Mouse (Mus musculus) liver, embryonic 14.5 days (tissue): Measurements from ENCODE around the gene Lrp10. TPM values are rescaled to one million over a fixed set of nuclear protein-coding genes. Genes with fewer than 3 reads are reported as not detected.

Experiments
- ATAC-seq: fragments of 200-750 bp; cut with Nextera tagmentation; 2 replicates; pipeline ENCODE4 v1.8.0; 2017; ENCODE audit warnings: moderate number of reproducible peaks, mild to moderate bottlenecking, moderate library complexity; ENCODE audit not compliant: insufficient read depth
- DNase-seq, 3 experiments: peaks; one replicate each; pipeline ENCODE4 v3.0.0-alpha.2; 2012 to 2013; ENCODE audit warnings: low read depth in 3 of 3, low spot score in 3 of 3
- H3K27ac ChIP-seq: fragments of 300-500 bp; sonication (generic); 2 replicates; pipeline ENCODE4 v1.5.1; 2014; ENCODE audit warnings: moderate library complexity, mild to moderate bottlenecking, control low read depth, inconsistent platforms
- H3K27me3 ChIP-seq: fragments of 300-500 bp; sonication (generic); 2 replicates; pipeline ENCODE4 v1.6.1; 2014; ENCODE audit warnings: mild to moderate bottlenecking, low read length, moderate library complexity; ENCODE audit not compliant: control insufficient read depth, insufficient read depth
- H3K36me3 ChIP-seq: fragments of 300-500 bp; sonication (generic); replicated peaks from 2 replicates; pipeline ENCODE4 v1.6.1; 2014; ENCODE audit warnings: low read depth; ENCODE audit not compliant: control insufficient read depth, insufficient read depth
- H3K4me1 ChIP-seq, 2 experiments: fragments of 200-500 bp in 1 of 2; fragments of 300-500 bp in 1 of 2; sonication (generic) in 1 of 2; replicated peaks; 2 replicates each; pipeline ENCODE4 v1.6.1; 2012 to 2014; ENCODE audit warnings: antibody characterized with exemption in 1 of 2, inconsistent platforms in 1 of 2, low read length in 1 of 2; ENCODE audit not compliant: control insufficient read depth in 2 of 2, insufficient read depth in 2 of 2
- H3K4me2 ChIP-seq: fragments of 300-500 bp; sonication (generic); 2 replicates; pipeline ENCODE4 v1.6.1; 2014; ENCODE audit warnings: low read depth, mild to moderate bottlenecking, control low read depth, moderate library complexity
- H3K4me3 ChIP-seq, 2 experiments: fragments of 200-500 bp in 1 of 2; fragments of 300-500 bp in 1 of 2; sonication (generic) in 1 of 2; 2 replicates each; pipeline ENCODE4 v1.5.1; 2012 to 2014; ENCODE audit warnings: low read depth in 2 of 2, low read length in 2 of 2, mild to moderate bottlenecking in 2 of 2, control low read depth in 1 of 2, inconsistent platforms in 1 of 2, moderate library complexity in 1 of 2; ENCODE audit not compliant: insufficient read depth in 1 of 2
- H3K9ac ChIP-seq: fragments of 300-500 bp; sonication (generic); replicated peaks from 2 replicates; pipeline ENCODE4 v1.6.1; 2014; ENCODE audit warnings: mild to moderate bottlenecking, control low read depth, moderate library complexity
- H3K9me3 ChIP-seq: fragments of 300-500 bp; sonication (generic); 2 replicates; pipeline ENCODE4 v1.6.1; 2016; ENCODE audit warnings: low read length, mixed read lengths; ENCODE audit not compliant: control insufficient read depth
- CTCF ChIP-seq: IDR thresholded peaks from 2 replicates; pipeline ENCODE4 v1.5.1; 2016; ENCODE audit warnings: antibody characterized with exemption, low read depth, control low read depth
- EP300 ChIP-seq: IDR thresholded peaks from 2 replicates; pipeline ENCODE4 v1.6.1; 2016; ENCODE audit warnings: antibody characterized with exemption, low read depth
- WGBS: fragments of 180-500 bp; shearing (Covaris S2); extraction: QIAGEN DNeasy Blood & Tissue Kit; methylation state at CpG from one replicate; pipeline ENCODE4 v1.1.7; 2014; ENCODE audit not compliant: insufficient replicate concordance; 5-methylcytosine and 5-hydroxymethylcytosine counted together
- polyA plus RNA-seq, 2 experiments: library from polyadenylated mRNA; depleted of rRNA in 1 of 2; stranded (reverse) in 1 of 2; unstranded in 1 of 2; fragments of >200 nt; fragmentation: Nextera tagmentation in 1 of 2; extraction: Ambion mirVana in 1 of 2; gene quantifications; 2 replicates each; pipeline versions ENCODE4 v1.2.1 to v1.2.3; 2012 to 2014

Gene Lrp10
- polyA plus RNA-seq, 2 experiments: 11.1 to 12.9 TPM

DNA sequence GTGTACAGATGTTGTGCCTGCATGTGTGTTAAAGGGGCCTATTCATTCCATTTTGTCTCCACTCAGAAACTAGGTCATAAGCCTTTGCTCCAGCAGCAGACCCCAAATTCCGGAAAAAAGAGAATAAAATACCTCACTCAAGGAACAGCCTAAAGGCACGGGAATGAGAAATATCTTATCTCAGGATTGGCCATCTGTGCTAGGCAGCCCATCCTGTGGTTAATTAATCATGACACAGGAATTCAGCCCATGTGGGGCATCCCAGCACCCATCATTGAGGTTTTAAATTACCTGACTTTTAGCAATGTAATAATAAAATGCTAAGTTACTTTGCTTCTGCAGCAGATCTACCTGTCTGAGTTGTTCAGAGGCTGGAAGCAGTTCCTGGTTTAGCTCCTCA, 37.4 kb downstream of the Lrp10 start:
- H3K4me2 ChIP-seq: no peak overlapping the region
- no peaks in the 10 kb centered on the region for H3K36me3 ChIP-seq
- no peak for DNase-seq
- 27% methylated on average over 2 of the region's 2 CpGs for WGBS
- TF ChIP-seq EP300 (no peak), CTCF (no peak)
- no peak overlapping the region for H3K4me3 ChIP-seq
- no peaks in the 10 kb centered on the region for H3K4me1 ChIP-seq
- ATAC-seq: no peak
- H3K27ac ChIP-seq: no peak overlapping the region
- H3K9me3 ChIP-seq: no peaks in the 10 kb centered on the region
- H3K9ac ChIP-seq: no peak overlapping the region
- no peaks in the 10 kb centered on the region for H3K27me3 ChIP-seq

DNA sequence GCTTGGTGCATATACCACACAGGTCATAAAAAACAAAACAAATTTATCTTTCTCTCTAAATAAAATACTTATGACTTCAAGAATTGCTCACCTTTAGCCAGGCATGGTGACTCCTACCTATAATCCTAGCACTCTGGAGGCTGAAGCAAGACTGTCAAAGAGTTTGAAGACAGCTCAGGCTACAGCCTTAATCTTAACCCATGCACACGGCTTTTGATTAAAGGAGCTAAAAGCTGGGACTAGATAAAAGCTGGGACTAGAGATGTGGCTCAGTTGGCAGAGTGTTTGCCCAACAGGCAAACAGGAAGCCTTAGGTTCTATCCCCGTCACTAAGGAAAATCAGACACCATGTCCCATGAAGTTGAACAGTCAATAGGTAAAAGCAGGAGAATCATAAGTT, 39.2 kb downstream of the Lrp10 start:
- no peak for DNase-seq
- Histone ChIP-seq H3K9ac (no peak overlapping the region), H3K4me2 (no peak overlapping the region), H3K36me3 (peaks cover 11% of the 10 kb centered on the region), H3K9me3 (no peaks in the 10 kb centered on the region), H3K27me3 (no peaks in the 10 kb centered on the region), H3K27ac (no peak overlapping the region), H3K4me3 (no peak overlapping the region), H3K4me1 (no peaks in the 10 kb centered on the region)
- no peak for ATAC-seq
- WGBS: 38% methylated on average over 2 of the region's 2 CpGs
- TF ChIP-seq EP300 (no peak), CTCF (no peak)

DNA sequence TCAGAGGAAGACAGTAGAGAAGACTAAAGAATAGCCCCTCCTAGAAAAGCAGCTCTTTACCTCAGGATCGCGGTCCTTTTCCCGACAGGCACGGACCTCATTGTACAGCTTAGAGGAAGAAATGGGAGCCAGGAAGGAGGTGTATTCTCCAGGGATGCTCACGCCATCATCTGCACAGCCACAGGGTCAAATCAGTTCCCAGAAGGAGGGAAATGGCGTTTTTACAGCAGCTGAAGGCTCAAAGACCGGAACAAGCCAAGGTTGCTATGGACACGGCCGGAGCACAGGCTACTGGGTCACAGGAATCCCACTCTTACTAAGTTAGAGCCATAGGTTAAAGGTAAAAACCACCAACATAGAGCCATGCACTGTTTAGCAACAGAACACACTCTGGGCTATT, 45.8 kb downstream of the Lrp10 start:
- Histone ChIP-seq H3K27me3 (no peaks in the 10 kb centered on the region), H3K36me3 (peaks cover 64% of the 10 kb centered on the region), H3K9ac (no peak overlapping the region), H3K4me1 (no peaks in the 10 kb centered on the region), H3K9me3 (no peaks in the 10 kb centered on the region), H3K4me3 (no peak overlapping the region), H3K4me2 (no peak overlapping the region), H3K27ac (no peak overlapping the region)
- 87% methylated on average over 9 of the region's 9 CpGs for WGBS
- DNase-seq (no peak), ATAC-seq (no peak)
- TF ChIP-seq CTCF (no peak), EP300 (no peak)

DNA sequence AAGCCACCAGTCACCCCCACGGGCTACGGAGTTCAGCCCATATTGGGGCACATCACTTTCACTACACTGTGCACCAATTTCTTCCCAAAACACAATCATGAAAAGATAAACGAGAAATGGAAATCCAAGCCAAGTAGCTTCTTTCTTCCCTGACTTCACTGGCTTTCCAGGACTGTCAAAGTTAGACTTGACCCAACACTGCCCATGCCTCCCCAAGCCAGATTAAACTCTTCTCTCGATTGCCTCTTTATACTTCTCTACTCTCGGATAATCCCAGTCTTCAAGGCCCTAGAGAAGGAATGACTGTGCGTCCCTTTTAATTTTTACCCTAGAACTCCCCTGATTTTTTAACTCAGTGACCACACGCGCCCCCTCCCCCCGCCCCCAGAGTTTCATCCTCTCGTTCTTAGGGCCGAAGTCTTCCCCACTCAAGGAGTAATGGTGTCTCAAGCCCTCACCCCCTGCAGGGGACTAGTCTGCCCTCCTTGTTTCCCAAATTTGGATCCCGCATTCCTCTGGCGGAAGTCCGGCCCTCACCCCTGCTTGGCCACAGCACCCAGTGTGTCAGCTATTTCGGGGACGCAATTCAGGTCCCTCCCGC, 52.9 kb downstream of the Lrp10 start:
- 3% methylated on average over 17 of the region's 17 CpGs for WGBS
- Histone ChIP-seq H3K27me3 (no peaks in the 10 kb centered on the region), H3K9ac (peak overlapping the region; percentile 76), H3K4me3 (peak overlapping the region; percentile 82 to 83), H3K9me3 (no peaks in the 10 kb centered on the region), H3K4me2 (peak overlapping the region; percentile 93), H3K27ac (no peak overlapping the region), H3K4me1 (peaks cover 4 to 13% of the 10 kb centered on the region in 2 experiments), H3K36me3 (peaks cover 27% of the 10 kb centered on the region)
- DNase-seq (no peak), ATAC-seq (peak; percentile 27; the same call in 1 of the 2 replicates)
- TF ChIP-seq CTCF: no peak
- no peak for TF ChIP-seq EP300

Other genes starting within 250 kb of the Lrp10 start
- gene Dad1, start 210.0 kb upstream of the Lrp10 start, polyA plus RNA-seq (2012; rRNA removed): 133 and 145 TPM in 2 replicates
- gene Dad1, start 210.0 kb upstream of the Lrp10 start, polyA plus RNA-seq (2014; fragmentation: Nextera tagmentation; extraction: Ambion mirVana): 221 and 224 TPM in 2 replicates
- 5.9 and 6.1 TPM in 2 replicates for gene Abhd4, start 209.9 kb upstream of the Lrp10 start, polyA plus RNA-seq (2012; rRNA removed)
- 14.9 and 18.3 TPM in 2 replicates for gene Abhd4, start 209.9 kb upstream of the Lrp10 start, polyA plus RNA-seq (2014; fragmentation: Nextera tagmentation; extraction: Ambion mirVana)
- not detected in 2 replicates for gene Olfr49, start 179.2 kb upstream of the Lrp10 start, polyA plus RNA-seq (2012; rRNA removed)
- gene Olfr49, start 179.2 kb upstream of the Lrp10 start, polyA plus RNA-seq (2014; fragmentation: Nextera tagmentation; extraction: Ambion mirVana): not detected in 2 replicates
- 27.9 and 29.8 TPM in 2 replicates for gene Oxa1l, start 103.3 kb upstream of the Lrp10 start, polyA plus RNA-seq (2012; rRNA removed)
- 17.4 and 20.1 TPM in 2 replicates for gene Oxa1l, start 103.3 kb upstream of the Lrp10 start, polyA plus RNA-seq (2014; fragmentation: Nextera tagmentation; extraction: Ambion mirVana)
- gene Slc7a7, start 46.4 kb upstream of the Lrp10 start, polyA plus RNA-seq (2012; rRNA removed): 7.8 and 8.7 TPM in 2 replicates
- gene Slc7a7, start 46.4 kb upstream of the Lrp10 start, polyA plus RNA-seq (2014; fragmentation: Nextera tagmentation; extraction: Ambion mirVana): 4.9 and 6.2 TPM in 2 replicates
- gene Mrpl52, start 37.2 kb upstream of the Lrp10 start, polyA plus RNA-seq (2012; rRNA removed): 107 and 177 TPM in 2 replicates
- 218 and 228 TPM in 2 replicates for gene Mrpl52, start 37.2 kb upstream of the Lrp10 start, polyA plus RNA-seq (2014; fragmentation: Nextera tagmentation; extraction: Ambion mirVana)
- gene Mmp14, start 32.5 kb upstream of the Lrp10 start, polyA plus RNA-seq (2012; rRNA removed): 17.7 and 19.0 TPM in 2 replicates
- gene Mmp14, start 32.5 kb upstream of the Lrp10 start, polyA plus RNA-seq (2014; fragmentation: Nextera tagmentation; extraction: Ambion mirVana): 14.4 and 15.5 TPM in 2 replicates
- 0.09 and 0.12 TPM in 2 replicates for gene Rem2, start 12.0 kb downstream of the Lrp10 start, polyA plus RNA-seq (2012; rRNA removed)
- 0.05 TPM in 1 of 2 replicates, not detected in the other for gene Rem2, start 12.0 kb downstream of the Lrp10 start, polyA plus RNA-seq (2014; fragmentation: Nextera tagmentation; extraction: Ambion mirVana)
- 23.1 and 24.5 TPM in 2 replicates for gene Prmt5, start 53.4 kb downstream of the Lrp10 start, polyA plus RNA-seq (2012; rRNA removed)
- gene Prmt5, start 53.4 kb downstream of the Lrp10 start, polyA plus RNA-seq (2014; fragmentation: Nextera tagmentation; extraction: Ambion mirVana): 26.8 and 28.5 TPM in 2 replicates
- gene Haus4, start 90.5 kb downstream of the Lrp10 start, polyA plus RNA-seq (2012; rRNA removed): 16.5 and 24.2 TPM in 2 replicates
- 31.6 and 33.7 TPM in 2 replicates for gene Haus4, start 90.5 kb downstream of the Lrp10 start, polyA plus RNA-seq (2014; fragmentation: Nextera tagmentation; extraction: Ambion mirVana)
- 3.7 TPM in 2 replicates for gene Ajuba, start 113.4 kb downstream of the Lrp10 start, polyA plus RNA-seq (2012; rRNA removed)
- 1.0 and 1.8 TPM in 2 replicates for gene Ajuba, start 113.4 kb downstream of the Lrp10 start, polyA plus RNA-seq (2014; fragmentation: Nextera tagmentation; extraction: Ambion mirVana)
- gene 4931414P19Rik, start 141.9 kb downstream of the Lrp10 start, polyA plus RNA-seq (2012; rRNA removed): 2.2 and 4.3 TPM in 2 replicates
- 1.1 and 1.9 TPM in 2 replicates for gene 4931414P19Rik, start 141.9 kb downstream of the Lrp10 start, polyA plus RNA-seq (2014; fragmentation: Nextera tagmentation; extraction: Ambion mirVana)
- gene Psmb5, start 153.9 kb downstream of the Lrp10 start, polyA plus RNA-seq (2012; rRNA removed): 95.4 and 111 TPM in 2 replicates
- 205 and 223 TPM in 2 replicates for gene Psmb5, start 153.9 kb downstream of the Lrp10 start, polyA plus RNA-seq (2014; fragmentation: Nextera tagmentation; extraction: Ambion mirVana)
- not detected in 2 replicates for gene Psmb11, start 157.3 kb downstream of the Lrp10 start, polyA plus RNA-seq (2012; rRNA removed)
- 0.03 TPM in 1 of 2 replicates, not detected in the other for gene Psmb11, start 157.3 kb downstream of the Lrp10 start, polyA plus RNA-seq (2014; fragmentation: Nextera tagmentation; extraction: Ambion mirVana)
- not detected in 2 replicates for gene Gm17606, start 176.8 kb downstream of the Lrp10 start, polyA plus RNA-seq (2012; rRNA removed)
- gene Gm17606, start 176.8 kb downstream of the Lrp10 start, polyA plus RNA-seq (2014; fragmentation: Nextera tagmentation; extraction: Ambion mirVana): not detected in 2 replicates
- 1.4 and 1.6 TPM in 2 replicates for gene Cdh24, start 177.2 kb downstream of the Lrp10 start, polyA plus RNA-seq (2012; rRNA removed)
- gene Cdh24, start 177.2 kb downstream of the Lrp10 start, polyA plus RNA-seq (2014; fragmentation: Nextera tagmentation; extraction: Ambion mirVana): 0.08 and 0.13 TPM in 2 replicates
- gene 1700123O20Rik, start 222.1 kb downstream of the Lrp10 start, polyA plus RNA-seq (2012; rRNA removed): 29.6 and 33.6 TPM in 2 replicates
- gene 1700123O20Rik, start 222.1 kb downstream of the Lrp10 start, polyA plus RNA-seq (2014; fragmentation: Nextera tagmentation; extraction: Ambion mirVana): 39.9 and 42.8 TPM in 2 replicates
- 43.5 and 64.5 TPM in 2 replicates for gene Acin1, start 222.8 kb downstream of the Lrp10 start, polyA plus RNA-seq (2012; rRNA removed)
- gene Acin1, start 222.8 kb downstream of the Lrp10 start, polyA plus RNA-seq (2014; fragmentation: Nextera tagmentation; extraction: Ambion mirVana): 43.2 and 47.9 TPM in 2 replicates
- gene Gm29776, start 234.7 kb downstream of the Lrp10 start, polyA plus RNA-seq (2012; rRNA removed): 0.01 and 0.03 TPM in 2 replicates
- 0.06 TPM in 1 of 2 replicates, not detected in the other for gene Gm29776, start 234.7 kb downstream of the Lrp10 start, polyA plus RNA-seq (2014; fragmentation: Nextera tagmentation; extraction: Ambion mirVana)
- gene Cebpe, start 248.0 kb downstream of the Lrp10 start, polyA plus RNA-seq (2012; rRNA removed): 5.4 and 6.3 TPM in 2 replicates
- 4.3 and 5.1 TPM in 2 replicates for gene Cebpe, start 248.0 kb downstream of the Lrp10 start, polyA plus RNA-seq (2014; fragmentation: Nextera tagmentation; extraction: Ambion mirVana)